Mouse (Mus musculus) erythroid progenitor cell, adult 5-6 weeks (primary cell): Measurements from ENCODE around the gene C8g. TPM values are rescaled to one million over a fixed set of nuclear protein-coding genes. Genes with fewer than 3 reads are reported as not detected.

Experiments used
- ATAC-seq: replicated peaks from 2 replicates; pipeline ENCODE4 v1.8.0; 2016; ENCODE audit warnings: moderate number of reproducible peaks, mild to moderate bottlenecking, moderate TSS enrichment, inconsistent platforms; ENCODE audit not compliant: poor library complexity, low FRiP score, severe bottlenecking
- total RNA-seq, 2 experiments: library from RNA; stranded (forward) in 1 of 2; stranded (reverse) in 1 of 2; fragments of 150-400 nt in 1 of 2; fragments of 186-747, 209-891 nt in 1 of 2; gene quantifications; 2 replicates each; pipeline versions ENCODE4 v1.2.3 to v1.2.4; 2015 to 2017; ENCODE audit warnings: low replicate concordance in 2 of 2

C8g gene
- total RNA-seq (2015; ENCODE audit: low replicate concordance): not detected in 2 replicates
- 0.64 TPM in 1 of 2 replicates, not detected in the other for total RNA-seq (2017; ENCODE audit: low replicate concordance)

- ATAC-seq: no peak
Observed at GRCm38 (mm10) chr2:25501593-25502486, at the start of gene C8g. Gene C8g, minus strand, starts transcription at chr2:25501719.

GRCm38 (mm10) chr2:25551186-25551585 is 49.7 kb upstream of the C8g start:
- ATAC-seq: no peak

GRCm38 (mm10) chr2:25549021-25549991 is 47.8 kb upstream of the C8g start:
- ATAC-seq: no peak

- peak; percentile 99 for ATAC-seq
Observed at GRCm38 (mm10) chr2:25546811-25547491, 45.4 kb upstream of the C8g start, which contains the start of gene Traf2. Gene Traf2, minus strand, starts transcription at chr2:25546940.

- ATAC-seq: peak; percentile 31; the same call in 1 of the 2 replicates
Observed at GRCm38 (mm10) chr2:25545996-25546810, 44.7 kb upstream of the C8g start.

- no peak for ATAC-seq
Observed at GRCm38 (mm10) chr2:25541644-25542367, 40.3 kb upstream of the C8g start.

GRCm38 (mm10) chr2:25540541-25540948 is 39.0 kb upstream of the C8g start:
- ATAC-seq: no peak

- no peak for ATAC-seq
Observed at GRCm38 (mm10) chr2:25536531-25536930, 35.0 kb upstream of the C8g start.

GRCm38 (mm10) chr2:25534866-25535182 is 33.3 kb upstream of the C8g start:
- no peak for ATAC-seq

- no peak for ATAC-seq
Observed at GRCm38 (mm10) chr2:25534178-25534865, 32.8 kb upstream of the C8g start.

GRCm38 (mm10) chr2:25533707-25534106 is 32.2 kb upstream of the C8g start:
- no peak for ATAC-seq

- no peak for ATAC-seq
Observed at GRCm38 (mm10) chr2:25526510-25527302, 25.2 kb upstream of the C8g start.

GRCm38 (mm10) chr2:25509912-25510311 is 8.4 kb upstream of the C8g start:
- ATAC-seq: no peak

GRCm38 (mm10) chr2:25506964-25507363 is 5.4 kb upstream of the C8g start:
- ATAC-seq: no peak

GRCm38 (mm10) chr2:25505860-25506259 is 4.3 kb upstream of the C8g start:
- ATAC-seq: no peak

GRCm38 (mm10) chr2:25505000-25505399 is 3.5 kb upstream of the C8g start:
- ATAC-seq: no peak

- no peak for ATAC-seq
Observed at GRCm38 (mm10) chr2:25504538-25504937, 3.0 kb upstream of the C8g start.
